Mouse (Mus musculus) limb, embryonic 13.5 days (tissue): ENCODE measurements around the gene Epb41. TPM values are rescaled to one million over a fixed set of nuclear protein-coding genes. Genes with fewer than 3 reads are reported as not detected.

Source experiments
- ATAC-seq: fragments of 200-750 bp; cut with Nextera tagmentation; 2 replicates; pipeline ENCODE4 v1.8.0; 2017; ENCODE audit warnings: low read depth, moderate number of reproducible peaks, moderate TSS enrichment; ENCODE audit not compliant: low FRiP score
- H3K27ac ChIP-seq: fragments of 300-500 bp; sonication (generic); 2 replicates; pipeline ENCODE4 v1.5.1; 2015; ENCODE audit warnings: inconsistent platforms, mild to moderate bottlenecking, moderate library complexity
- H3K27me3 ChIP-seq: fragments of 300-500 bp; sonication (generic); 2 replicates; pipeline ENCODE4 v1.6.1; 2015; ENCODE audit warnings: mild to moderate bottlenecking, inconsistent platforms
- H3K36me3 ChIP-seq: fragments of 300-500 bp; sonication (generic); 2 replicates; pipeline ENCODE4 v1.6.1; 2015; ENCODE audit warnings: inconsistent platforms, mild to moderate bottlenecking, moderate library complexity
- H3K4me1 ChIP-seq: fragments of 300-500 bp; sonication (generic); 2 replicates; pipeline ENCODE4 v1.6.1; 2015; ENCODE audit warnings: inconsistent platforms
- H3K4me2 ChIP-seq: fragments of 300-500 bp; sonication (generic); replicated peaks from 2 replicates; pipeline ENCODE4 v1.6.1; 2015; ENCODE audit warnings: inconsistent platforms, mild to moderate bottlenecking, moderate library complexity
- H3K4me3 ChIP-seq: fragments of 300-500 bp; sonication (generic); 2 replicates; pipeline ENCODE4 v1.5.1; 2015; ENCODE audit warnings: moderate library complexity, mild to moderate bottlenecking, inconsistent platforms
- H3K9ac ChIP-seq: fragments of 300-500 bp; sonication (generic); 2 replicates; pipeline ENCODE4 v1.6.1; 2015; ENCODE audit warnings: mild to moderate bottlenecking, inconsistent platforms
- H3K9me3 ChIP-seq: fragments of 300-500 bp; sonication (generic); 2 replicates; pipeline ENCODE4 v1.6.1; 2016; ENCODE audit warnings: inconsistent platforms
- WGBS: fragments of 180-500 bp; shearing (Covaris S2); methylation state at CpG from one replicate; pipeline ENCODE4 v1.1.7; 2015; 5-methylcytosine and 5-hydroxymethylcytosine counted together
- polyA plus RNA-seq: library from polyadenylated mRNA; unstranded; fragments of >200 nt; fragmentation: Nextera tagmentation; extraction: Ambion mirVana; gene quantifications from 2 replicates; pipeline ENCODE4 v1.2.1, GENCODE M21; 2015

Epb41 gene
- polyA plus RNA-seq, 1 experiment from 2014 or later: 78.8 TPM

- H3K4me2 ChIP-seq: no peak overlapping the region
- H3K9me3 ChIP-seq: no peaks in the 10 kb centered on the region
- ATAC-seq: no peak
- H3K4me3 ChIP-seq: no peak overlapping the region
- peaks cover 36% of the 10 kb centered on the region for H3K27me3 ChIP-seq
- no peak overlapping the region for H3K9ac ChIP-seq
- H3K27ac ChIP-seq: no peak overlapping the region
- H3K36me3 ChIP-seq: no peaks in the 10 kb centered on the region
- peaks cover 70% of the 10 kb centered on the region for H3K4me1 ChIP-seq
- 40% methylated on average over 10 of the region's 10 CpGs for WGBS
Observed at GRCm38 (mm10) chr4:131913526-131913925, 161.6 kb downstream of the Epb41 start.

GRCm38 (mm10) chr4:131911521-131911920 lies 163.6 kb downstream of the Epb41 start:
- no peak overlapping the region for H3K4me3 ChIP-seq
- H3K36me3 ChIP-seq: no peaks in the 10 kb centered on the region
- H3K9ac ChIP-seq: no peak overlapping the region
- 29% methylated on average over 4 of the region's 5 CpGs for WGBS
- H3K4me1 ChIP-seq: peaks cover 54% of the 10 kb centered on the region
- no peak overlapping the region for H3K27ac ChIP-seq
- H3K9me3 ChIP-seq: no peaks in the 10 kb centered on the region
- peaks cover 22% of the 10 kb centered on the region for H3K27me3 ChIP-seq
- no peak overlapping the region for H3K4me2 ChIP-seq
- no peak for ATAC-seq

GRCm38 (mm10) chr4:131910237-131910994 lies 164.7 kb downstream of the Epb41 start:
- Histone ChIP-seq H3K9me3 (no peaks in the 10 kb centered on the region), H3K4me1 (peaks cover 43% of the 10 kb centered on the region), H3K27me3 (peaks cover 15% of the 10 kb centered on the region), H3K36me3 (peaks cover 5% of the 10 kb centered on the region), H3K27ac (no peak overlapping the region; the same call in 1 of the 2 replicates), H3K4me3 (no peak overlapping the region), H3K9ac (no peak overlapping the region), H3K4me2 (peak overlapping the region; percentile 45)
- WGBS: 4% methylated on average over 18 of the region's 21 CpGs
- no peak for ATAC-seq

GRCm38 (mm10) chr4:131907912-131908311 lies 167.2 kb downstream of the Epb41 start:
- 88% methylated on average over 3 of the region's 3 CpGs for WGBS
- Histone ChIP-seq H3K4me2 (no peak overlapping the region), H3K4me1 (peaks cover 19% of the 10 kb centered on the region), H3K36me3 (peaks cover 23% of the 10 kb centered on the region), H3K27ac (no peak overlapping the region), H3K4me3 (no peak overlapping the region), H3K9me3 (no peaks in the 10 kb centered on the region), H3K9ac (no peak overlapping the region), H3K27me3 (peaks cover 5% of the 10 kb centered on the region)
- no peak for ATAC-seq

- no peak for ATAC-seq
- Histone ChIP-seq H3K4me1 (peaks cover 18% of the 10 kb centered on the region), H3K27ac (no peak overlapping the region), H3K4me2 (no peak overlapping the region), H3K4me3 (no peak overlapping the region), H3K27me3 (no peaks in the 10 kb centered on the region), H3K36me3 (peaks cover 37% of the 10 kb centered on the region), H3K9me3 (no peaks in the 10 kb centered on the region), H3K9ac (no peak overlapping the region)
- 66% methylated on average over 6 of the region's 6 CpGs for WGBS
Observed at GRCm38 (mm10) chr4:131906423-131906822, 168.7 kb downstream of the Epb41 start.

- H3K27me3 ChIP-seq: no peaks in the 10 kb centered on the region
- 53% methylated on average over 8 of the region's 8 CpGs for WGBS
- H3K4me3 ChIP-seq: no peak overlapping the region
- H3K9me3 ChIP-seq: no peaks in the 10 kb centered on the region
- peaks cover 57% of the 10 kb centered on the region for H3K36me3 ChIP-seq
- no peak for ATAC-seq
- H3K4me2 ChIP-seq: no peak overlapping the region
- peaks cover 2% of the 10 kb centered on the region; the same call in 1 of the 2 replicates for H3K4me1 ChIP-seq
- H3K9ac ChIP-seq: no peak overlapping the region
- H3K27ac ChIP-seq: no peak overlapping the region
Observed at GRCm38 (mm10) chr4:131904478-131904877, 170.6 kb downstream of the Epb41 start.

GRCm38 (mm10) chr4:131901090-131901489 lies 174.0 kb downstream of the Epb41 start:
- ATAC-seq: no peak

GRCm38 (mm10) chr4:131899180-131899554 lies 176.0 kb downstream of the Epb41 start:
- Histone ChIP-seq H3K27me3 (no peaks in the 10 kb centered on the region), H3K9ac (no peak overlapping the region), H3K4me1 (no peaks in the 10 kb centered on the region), H3K4me3 (no peak overlapping the region), H3K9me3 (0 out of 2 replicates have a peak, but pooled peaks cover 3% of the 10 kb centered on the region), H3K27ac (no peak overlapping the region), H3K36me3 (peaks cover 76% of the 10 kb centered on the region), H3K4me2 (no peak overlapping the region)
- WGBS: 78% methylated on average over 6 of the region's 6 CpGs
- no peak for ATAC-seq

More at GRCm38 (mm10) chr4:131901090-131901489, 174.0 kb downstream of the Epb41 start:
- no peak overlapping the region for H3K9ac ChIP-seq
- no peak overlapping the region for H3K4me3 ChIP-seq
- 0 out of 2 replicates have a peak, but pooled peaks cover 3% of the 10 kb centered on the region for H3K9me3 ChIP-seq
- H3K27ac ChIP-seq: no peak overlapping the region
- peaks cover 82% of the 10 kb centered on the region for H3K36me3 ChIP-seq
- 84% methylated on average over 15 of the region's 15 CpGs for WGBS
- no peaks in the 10 kb centered on the region for H3K27me3 ChIP-seq
- no peaks in the 10 kb centered on the region for H3K4me1 ChIP-seq
- no peak overlapping the region for H3K4me2 ChIP-seq

GRCm38 (mm10) chr4:131898503-131899179 lies 176.5 kb downstream of the Epb41 start:
- H3K36me3 ChIP-seq: peaks cover 77% of the 10 kb centered on the region
- no peaks in the 10 kb centered on the region for H3K4me1 ChIP-seq
- H3K9me3 ChIP-seq: 0 out of 2 replicates have a peak, but pooled peaks cover 3% of the 10 kb centered on the region
- H3K4me3 ChIP-seq: no peak overlapping the region
- no peak overlapping the region for H3K9ac ChIP-seq
- H3K27ac ChIP-seq: no peak overlapping the region
- no peaks in the 10 kb centered on the region for H3K27me3 ChIP-seq
- ATAC-seq: no peak
- WGBS: 87% methylated on average over 12 of the region's 12 CpGs
- H3K4me2 ChIP-seq: no peak overlapping the region

- no peak for ATAC-seq
- Histone ChIP-seq H3K9ac (no peak overlapping the region), H3K27ac (no peak overlapping the region), H3K4me2 (no peak overlapping the region), H3K9me3 (0 out of 2 replicates have a peak, but pooled peaks cover 3% of the 10 kb centered on the region), H3K36me3 (peaks cover 83% of the 10 kb centered on the region), H3K4me3 (no peak overlapping the region), H3K27me3 (no peaks in the 10 kb centered on the region), H3K4me1 (no peaks in the 10 kb centered on the region)
- WGBS: 96% methylated on average over 8 of the region's 8 CpGs
Observed at GRCm38 (mm10) chr4:131897787-131898186, 177.3 kb downstream of the Epb41 start.

GRCm38 (mm10) chr4:131897109-131897508 lies 178.0 kb downstream of the Epb41 start:
- ATAC-seq: no peak
- WGBS: 96% methylated on average over 5 of the region's 5 CpGs
- Histone ChIP-seq H3K4me1 (no peaks in the 10 kb centered on the region), H3K9me3 (0 out of 2 replicates have a peak, but pooled peaks cover 3% of the 10 kb centered on the region), H3K27ac (no peak overlapping the region), H3K4me2 (no peak overlapping the region), H3K36me3 (peaks cover 83% of the 10 kb centered on the region), H3K4me3 (no peak overlapping the region), H3K27me3 (no peaks in the 10 kb centered on the region), H3K9ac (no peak overlapping the region)

GRCm38 (mm10) chr4:131890692-131891091 lies 184.4 kb downstream of the Epb41 start:
- no peaks in the 10 kb centered on the region for H3K9me3 ChIP-seq
- WGBS: 91% methylated on average over 3 of the region's 3 CpGs
- H3K4me2 ChIP-seq: no peak overlapping the region
- no peak for ATAC-seq
- peaks cover 17% of the 10 kb centered on the region for H3K4me1 ChIP-seq
- peaks cover 54% of the 10 kb centered on the region for H3K36me3 ChIP-seq
- H3K27me3 ChIP-seq: no peaks in the 10 kb centered on the region
- no peak overlapping the region for H3K4me3 ChIP-seq
- no peak overlapping the region for H3K27ac ChIP-seq
- H3K9ac ChIP-seq: no peak overlapping the region
